Mouse (Mus musculus): ENCODE measurements around the gene Lrfn2.

- TF ChIP-seq CTCF (IDR thresholded peaks at IDR 0.05; ENCODE audit: borderline replicate concordance, insufficient read depth, low read depth, low read length), result no peak
- no peak for TF ChIP-seq POLR2A (IDR thresholded peaks at IDR 0.05; ENCODE audit: borderline replicate concordance, insufficient read depth, low read length)
Measured at GRCm38 (mm10) chr17:48999463-49000227, 67.5 kb downstream of the Lrfn2 start.
